Mouse (Mus musculus): ENCODE results near the gene Raet1e.
"Not testable (repeated sequence)": the region's sequence is repeated elsewhere in the genome, so short reads cannot be mapped to it uniquely, and the experiment has no call there.

The Raet1e gene

GRCm38 (mm10) chr10:22158310-22158999, at the start of gene Raet1e, which contains the start of gene H60b:
Raet1e (plus strand) TSS chr10:22158569.
H60b (plus strand) TSS chr10:22158586.
- peak; percentile 58 to 88 for DNase-seq (ENCODE audit: inconsistent age in 2 of 2, low spot score in 1 of 2)

GRCm38 (mm10) chr10:22140665-22141280, 17.6 kb upstream of the Raet1e start:
- DNase-seq (ENCODE audit: inconsistent age in 2 of 2, low spot score in 1 of 2): peak; percentile 82 to 93

GRCm38 (mm10) chr10:22142194-22142593, 16.2 kb upstream of the Raet1e start:
- DNase-seq (ENCODE audit: inconsistent age in 2 of 2, low spot score in 1 of 2): peak in 1 of 2 experiments; percentile 54

- no peak for DNase-seq (ENCODE audit: inconsistent age in 2 of 2, low spot score in 1 of 2)
Observed at GRCm38 (mm10) chr10:22142926-22143325, 15.4 kb upstream of the Raet1e start.

GRCm38 (mm10) chr10:22148441-22149072, 9.8 kb upstream of the Raet1e start:
- DNase-seq (ENCODE audit: inconsistent age in 2 of 2, low spot score in 1 of 2): peak; percentile 87 to 95

- DNase-seq (ENCODE audit: inconsistent age in 2 of 2, low spot score in 1 of 2): no peak
Observed at GRCm38 (mm10) chr10:22149073-22149690, 9.2 kb upstream of the Raet1e start, which contains the start of gene E030030I06Rik. E030030I06Rik (minus strand) TSS chr10:22149270.

GRCm38 (mm10) chr10:22149691-22150465, 8.5 kb upstream of the Raet1e start:
- DNase-seq (ENCODE audit: inconsistent age in 2 of 2, low spot score in 1 of 2): peak; percentile 26 to 81

- DNase-seq (ENCODE audit: inconsistent age in 2 of 2, low spot score in 1 of 2): peak in 1 of 2 experiments; percentile 61
Observed at GRCm38 (mm10) chr10:22150593-22150992, 7.8 kb upstream of the Raet1e start.

- peak in 1 of 2 experiments; percentile 44 for DNase-seq (ENCODE audit: inconsistent age in 2 of 2, low spot score in 1 of 2)
Observed at GRCm38 (mm10) chr10:22151056-22151862, 7.1 kb upstream of the Raet1e start.

- peak in 1 of 2 experiments; percentile 46 for DNase-seq (ENCODE audit: inconsistent age in 2 of 2, low spot score in 1 of 2)
Observed at GRCm38 (mm10) chr10:22151863-22152640, 6.3 kb upstream of the Raet1e start.

GRCm38 (mm10) chr10:22153147-22153690, 5.2 kb upstream of the Raet1e start:
- DNase-seq (ENCODE audit: inconsistent age in 2 of 2, low spot score in 1 of 2): peak in 1 of 2 experiments; percentile 57

GRCm38 (mm10) chr10:22154127-22154526, 4.2 kb upstream of the Raet1e start:
- DNase-seq (ENCODE audit: inconsistent age in 2 of 2, low spot score in 1 of 2): peak in 1 of 2 experiments; percentile 66

GRCm38 (mm10) chr10:22154871-22155799, 3.2 kb upstream of the Raet1e start:
- DNase-seq (ENCODE audit: inconsistent age in 2 of 2, low spot score in 1 of 2): no peak

- DNase-seq (ENCODE audit: inconsistent age in 2 of 2, low spot score in 1 of 2): peak in 1 of 2 experiments; percentile 53
Observed at GRCm38 (mm10) chr10:22159131-22159561, 777 bp downstream of the Raet1e start.

GRCm38 (mm10) chr10:22159581-22160140, 1.3 kb downstream of the Raet1e start:
- no peak for DNase-seq (ENCODE audit: inconsistent age in 2 of 2, low spot score in 1 of 2)

GRCm38 (mm10) chr10:22163279-22163678, 4.9 kb downstream of the Raet1e start:
- not testable (repeated sequence) for DNase-seq (ENCODE audit: inconsistent age in 2 of 2, low spot score in 1 of 2)

Data from adrenal gland, adult (tissue).